Mouse (Mus musculus) left cerebral cortex, adult 18-20 months (tissue): ENCODE results near the gene Fam178b. TPM values are rescaled to one million over a fixed set of nuclear protein-coding genes. Genes with fewer than 3 reads are reported as not detected.

Source experiments
- DNase-seq, 2 experiments: peaks; one replicate each; pipeline ENCODE4 v3.0.0; 2021 to 2022; ENCODE audit warnings: low spot score in 2 of 2, mixed read lengths in 1 of 2
- long read RNA-seq, 2 experiments: library from polyadenylated mRNA; stranded (forward); transcript quantifications; one replicate each; pipeline ENCODE4 v2.0.0; 2021
- total RNA-seq, 2 experiments: library from RNA; stranded (reverse); gene quantifications; 2 replicates each; pipeline ENCODE4 v1.2.3; 2021

The Fam178b gene
- total RNA-seq = not detected
- long read RNA-seq, experiment 1, partial matches to known transcripts = 0 of 2 reads
- long read RNA-seq, experiment 1, other reads (novel, unspliced or antisense) = 2 of 2 reads
- long read RNA-seq, experiment 2 = 0 reads

- no peak for DNase-seq
Observed at GRCm38 (mm10) chr1:36682620-36683355, at the start of gene Fam178b. TSS of gene Fam178b (minus strand) at chr1:36683183.

GRCm38 (mm10) chr1:36724057-36724431, 41.1 kb upstream of the Fam178b start:
- no peak for DNase-seq

- DNase-seq = no peak
Observed at GRCm38 (mm10) chr1:36723146-36724056, 40.4 kb upstream of the Fam178b start.

- DNase-seq = no peak
Observed at GRCm38 (mm10) chr1:36718786-36719185, 35.8 kb upstream of the Fam178b start.

GRCm38 (mm10) chr1:36714311-36714710, 31.3 kb upstream of the Fam178b start, which contains the start of gene Actr1b:
TSS of gene Actr1b (minus strand) at chr1:36714422.
- no peak for DNase-seq

- DNase-seq = no peak
Observed at GRCm38 (mm10) chr1:36711104-36711503, 28.1 kb upstream of the Fam178b start.

GRCm38 (mm10) chr1:36709854-36710280, 26.9 kb upstream of the Fam178b start, which contains the start of gene 4933424G06Rik:
TSS of gene 4933424G06Rik (plus strand) at chr1:36710149.
- peak; percentile 98 for DNase-seq

- DNase-seq = peak in 1 of 2 experiments; percentile 46
Observed at GRCm38 (mm10) chr1:36709055-36709853, 26.3 kb upstream of the Fam178b start.

- no peak for DNase-seq
Observed at GRCm38 (mm10) chr1:36708626-36709025, 25.6 kb upstream of the Fam178b start.

GRCm38 (mm10) chr1:36707797-36708196, 24.8 kb upstream of the Fam178b start:
- DNase-seq = no peak

- peak; percentile 34 to 60 for DNase-seq
Observed at GRCm38 (mm10) chr1:36707166-36707565, 24.2 kb upstream of the Fam178b start.

- no peak for DNase-seq
Observed at GRCm38 (mm10) chr1:36697030-36697429, 14.0 kb upstream of the Fam178b start.

GRCm38 (mm10) chr1:36696411-36696810, 13.4 kb upstream of the Fam178b start:
- no peak for DNase-seq

GRCm38 (mm10) chr1:36694871-36695270, 11.9 kb upstream of the Fam178b start:
- DNase-seq = no peak

- peak; percentile 97 to 98 for DNase-seq
Observed at GRCm38 (mm10) chr1:36691271-36692155, 8.5 kb upstream of the Fam178b start, which contains the start of gene Cox5b. TSS of gene Cox5b (plus strand) at chr1:36691449.

- no peak for DNase-seq
Observed at GRCm38 (mm10) chr1:36690671-36691235, 7.8 kb upstream of the Fam178b start.

GRCm38 (mm10) chr1:36683810-36684467, 956 bp upstream of the Fam178b start:
- DNase-seq = peak; percentile 77 to 80

GRCm38 (mm10) chr1:36680893-36681292, 2.1 kb downstream of the Fam178b start:
- DNase-seq = no peak

GRCm38 (mm10) chr1:36674936-36675335, 8.0 kb downstream of the Fam178b start:
- no peak for DNase-seq
